In genomic region chr1:30872836-30873540, GRCm38 (mm10) we compare ENCODE assay signal across 8 mouse cellular contexts. TPM values are rescaled to one million over a fixed set of nuclear protein-coding genes. Genes with fewer than 3 reads are reported as not detected.
DNase-seq lines count a peak whose midpoint lies in the region; ATAC-seq lines count a peak whose summit lies in the region.

No protein-coding gene starts in this region.

- H3K36me3 ChIP-seq in forebrain, embryonic 10.5 days (replicated peaks): peaks cover 11% of the 10 kb centered on the region
- no peaks in the 10 kb centered on the region for H3K36me3 ChIP-seq in hindbrain, embryonic 16.5 days (ENCODE audit: control insufficient read depth, insufficient read depth, low read length)
- no peaks in the 10 kb centered on the region for H3K36me3 ChIP-seq in liver, embryonic 11.5 days (ENCODE audit: control insufficient read depth, insufficient read depth, low read length)

- peaks cover 17% of the 10 kb centered on the region for H3K4me1 ChIP-seq in forebrain, embryonic 10.5 days
- peaks cover 14% of the 10 kb centered on the region for H3K4me1 ChIP-seq in hindbrain, embryonic 16.5 days (ENCODE audit: control insufficient read depth, insufficient read depth, low read depth, low read length)
- H3K4me1 ChIP-seq in liver, embryonic 11.5 days (replicated peaks; ENCODE audit: control insufficient read depth, insufficient read depth, low read length): no peaks in the 10 kb centered on the region; the same call in 1 of the 2 replicates

- peak; percentile 72 for ATAC-seq in hindbrain, embryonic 16.5 days
- peak; percentile 73 for ATAC-seq in liver, embryonic 11.5 days (replicated peaks; ENCODE audit: low FRiP score)

- peaks cover 6% of the 10 kb centered on the region; the same call in 1 of the 2 replicates for H3K9me3 ChIP-seq in forebrain, embryonic 10.5 days
- no peaks in the 10 kb centered on the region for H3K9me3 ChIP-seq in hindbrain, embryonic 16.5 days (ENCODE audit: control insufficient read depth, low read length)
- H3K9me3 ChIP-seq in liver, embryonic 11.5 days (ENCODE audit: control insufficient read depth, low read length): no peaks in the 10 kb centered on the region

- peak; percentile 48 for DNase-seq in kidney, adult 9 months
- no peak for DNase-seq in kidney, postnatal 10 days
- peak; percentile 54 for DNase-seq in T-cell, adult 2 months (ENCODE audit: low spot score)
- peak; percentile 67 for DNase-seq in forebrain, embryonic 10.5 days (ENCODE audit: extremely low spot score, low spot score)
- peak; percentile 70 for DNase-seq in liver, embryonic 11.5 days (ENCODE audit: low spot score)
- peak; percentile 44 to 45 for DNase-seq in natural killer cell, adult 2 months (ENCODE audit: low spot score in 2 of 2)
- DNase-seq in thymus, postnatal 14 days: peak; percentile 64

- H3K27ac ChIP-seq in forebrain, embryonic 10.5 days: peak overlapping the region; percentile 96
- peak overlapping the region; percentile 98 for H3K27ac ChIP-seq in hindbrain, embryonic 16.5 days (ENCODE audit: low read depth, low read length)
- peak overlapping the region; percentile 98 for H3K27ac ChIP-seq in liver, embryonic 11.5 days (ENCODE audit: low read depth, low read length)

- peak overlapping the region; percentile 96 for H3K9ac ChIP-seq in hindbrain, embryonic 16.5 days (ENCODE audit: low read depth, low read length)
- H3K9ac ChIP-seq in liver, embryonic 11.5 days (ENCODE audit: low read depth, low read length): peak overlapping the region; percentile 95

- under 1% methylated on average over 61 of the region's 79 CpGs for WGBS in forebrain, embryonic 10.5 days
- WGBS in hindbrain, embryonic 16.5 days: 1% methylated on average over 44 of the region's 79 CpGs
- under 1% methylated on average over 79 of the region's 79 CpGs for WGBS in liver, embryonic 11.5 days

- peak overlapping the region; percentile 63 for H3K4me2 ChIP-seq in hindbrain, embryonic 16.5 days (ENCODE audit: low read length)
- peak overlapping the region; percentile 76 for H3K4me2 ChIP-seq in liver, embryonic 11.5 days

- no peaks in the 10 kb centered on the region for H3K27me3 ChIP-seq in forebrain, embryonic 10.5 days (ENCODE audit: poor library complexity, severe bottlenecking)
- no peaks in the 10 kb centered on the region for H3K27me3 ChIP-seq in hindbrain, embryonic 16.5 days (replicated peaks; ENCODE audit: control insufficient read depth, insufficient read depth, low read length)
- H3K27me3 ChIP-seq in liver, embryonic 11.5 days (replicated peaks; ENCODE audit: control insufficient read depth, insufficient read depth, low read length): no peaks in the 10 kb centered on the region

- peak overlapping the region; percentile 68 for H3K4me3 ChIP-seq in forebrain, embryonic 10.5 days
- H3K4me3 ChIP-seq in hindbrain, embryonic 16.5 days (ENCODE audit: low read length): peak overlapping the region; percentile 96
- peak overlapping the region; percentile 93 for H3K4me3 ChIP-seq in liver, embryonic 11.5 days (ENCODE audit: low read depth, low read length)

RNA-seq across cellular contexts. Expression of gene Phf3, which starts 0.7 kb away (rescaled TPM):
- 27.6 and 31.5 TPM in 2 replicates for polyA plus RNA-seq in forebrain, embryonic 10.5 days (2016; fragmentation: Nextera tagmentation; extraction: Ambion mirVana)
- polyA plus RNA-seq in hindbrain, embryonic 16.5 days (2015; fragmentation: Nextera tagmentation; extraction: Ambion mirVana): 29.3 and 31.6 TPM in 2 replicates
- polyA plus RNA-seq in liver, embryonic 11.5 days (2014; fragmentation: Nextera tagmentation; extraction: Ambion mirVana): 27.0 and 30.6 TPM in 2 replicates
